Mouse (Mus musculus) ovary, postnatal 36 days (tissue): ENCODE measurements around the gene Unk.
A peak's percentile ranks its signal among the peaks of the same experiment; 100 is the strongest.

Experiments used
- DNase-seq: peaks from one replicate; pipeline ENCODE4 v3.0.0; 2022; ENCODE audit warnings: low spot score, mixed read lengths

The Unk gene

DNA sequence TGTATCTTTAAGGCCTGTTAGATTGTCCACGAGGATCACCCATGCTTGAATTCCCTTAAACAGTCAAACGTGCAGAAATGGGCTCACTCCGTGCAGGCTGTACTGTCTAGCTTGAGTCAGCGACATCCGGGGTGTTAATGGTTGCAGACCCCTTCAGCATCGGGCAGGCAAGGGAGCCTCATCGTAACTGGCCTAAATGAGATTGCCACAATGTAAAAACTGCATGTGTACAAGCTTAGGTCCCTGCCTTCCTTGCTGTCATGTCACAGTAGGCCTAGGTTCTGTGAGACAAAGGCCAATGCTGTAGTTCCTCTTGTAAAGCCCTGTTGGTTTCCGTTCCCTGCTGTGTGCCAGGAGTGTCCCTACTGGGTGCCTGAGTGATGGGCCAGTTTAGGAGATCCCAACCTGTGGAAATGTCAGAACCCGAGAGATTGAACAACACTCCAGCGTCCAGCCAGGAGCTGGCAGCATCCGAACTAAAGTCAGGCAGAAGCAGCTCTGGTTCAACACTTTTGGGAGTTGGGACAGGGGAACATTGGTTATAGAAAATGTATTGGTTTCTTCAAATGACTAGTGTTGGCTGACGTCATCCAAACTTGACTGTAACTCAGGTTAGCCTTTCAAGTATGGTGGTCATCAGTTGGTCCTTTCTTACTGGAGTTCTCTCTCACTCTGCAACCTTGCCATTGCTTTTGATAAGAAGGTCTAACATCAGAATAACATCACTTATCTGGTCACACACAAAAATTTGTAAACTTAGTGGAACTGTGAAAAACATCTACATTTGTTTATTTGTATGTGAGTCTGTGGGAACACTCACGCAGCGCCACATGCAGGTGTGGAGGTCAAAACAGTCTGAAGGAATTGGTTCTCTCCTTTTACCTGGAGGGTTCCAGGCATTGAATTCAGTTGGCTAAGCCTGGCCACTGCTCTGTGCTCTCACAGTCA lies 1.1 kb downstream of the Unk start:
- peak; percentile 30 for DNase-seq

DNA sequence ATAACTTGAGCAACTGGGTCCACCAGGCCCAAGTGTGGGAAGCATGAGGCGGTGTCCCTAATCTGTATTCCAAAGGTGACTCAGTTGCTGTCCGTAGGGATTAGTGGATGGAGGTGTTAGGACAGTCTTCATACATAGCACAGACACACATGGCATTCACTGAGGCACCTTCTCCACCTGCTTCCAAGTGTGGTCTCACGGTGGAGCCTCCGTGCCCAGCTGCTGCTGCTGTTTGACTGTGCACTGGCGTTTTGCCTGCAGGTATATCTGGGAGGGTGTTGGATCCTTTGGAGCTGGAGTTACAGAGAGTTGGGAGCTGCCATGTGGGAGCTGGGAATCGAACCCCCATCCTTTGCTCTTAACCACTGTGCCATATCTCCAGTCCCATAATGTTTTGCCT lies 4.5 kb downstream of the Unk start:
- DNase-seq: no peak

DNA sequence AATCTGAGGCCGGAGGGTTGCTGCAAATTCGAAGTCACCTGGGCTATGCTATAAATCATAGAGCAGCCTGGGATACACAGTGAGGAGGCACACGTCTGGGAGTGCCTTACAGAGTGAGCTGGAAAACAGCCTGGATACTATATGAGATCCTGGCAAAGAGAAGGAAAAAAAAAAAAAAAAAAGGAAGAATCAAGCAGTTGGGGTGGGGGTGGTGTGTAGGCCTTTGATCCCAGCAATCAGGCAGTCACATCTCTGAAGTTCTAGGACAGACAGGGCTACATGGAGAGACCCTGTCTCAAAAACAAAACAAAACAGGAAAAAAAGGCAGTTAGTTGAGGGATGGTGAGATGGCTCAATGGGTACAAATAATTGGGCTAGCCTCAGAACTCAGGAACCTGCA lies 6.5 kb downstream of the Unk start:
- no peak for DNase-seq

GRCm38 (mm10) chr11:116037826-116038225 lies 7.7 kb downstream of the Unk start:
- no peak for DNase-seq

- no peak for DNase-seq
Measured at GRCm38 (mm10) chr11:116040593-116040992, 10.5 kb downstream of the Unk start.

GRCm38 (mm10) chr11:116041833-116042232 lies 11.7 kb downstream of the Unk start:
- DNase-seq: no peak

DNA sequence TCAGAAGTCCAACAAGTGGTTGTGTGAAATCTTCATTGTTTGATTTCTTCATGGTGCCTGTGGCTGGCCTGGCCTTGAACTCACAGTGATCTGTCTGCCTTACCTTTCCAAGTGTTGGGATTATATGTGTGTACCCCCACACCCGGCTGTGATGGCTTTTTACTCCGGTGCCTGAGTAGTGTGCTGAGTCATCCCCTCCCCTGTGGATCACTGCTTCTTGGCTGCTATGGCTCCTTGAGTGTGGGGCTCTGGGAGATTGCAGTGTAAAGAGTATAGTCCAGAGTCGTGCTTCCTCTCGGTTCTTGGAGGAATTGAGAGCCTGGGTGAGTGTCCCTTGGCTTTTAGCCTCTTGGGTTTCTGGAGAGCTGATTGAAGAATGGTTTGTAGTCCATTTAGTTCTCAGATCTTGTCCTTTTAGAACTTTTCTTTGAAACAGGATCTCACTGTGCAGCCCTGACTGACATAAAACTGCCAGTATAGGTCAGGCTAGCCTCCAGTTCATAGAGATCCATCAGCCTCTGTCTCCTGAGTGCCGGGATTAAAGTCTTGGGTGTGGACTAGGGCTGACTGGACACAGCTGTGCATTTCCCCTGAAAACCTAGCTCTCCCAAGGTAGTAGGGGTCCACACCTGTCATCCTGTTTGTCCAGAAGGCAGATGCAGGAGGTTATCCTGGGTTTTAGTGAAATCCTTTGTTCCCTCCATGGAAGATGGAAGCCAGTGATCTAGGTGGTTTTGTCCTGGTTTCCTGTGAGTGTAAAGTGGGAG lies 12.4 kb downstream of the Unk start:
- DNase-seq: no peak

DNA sequence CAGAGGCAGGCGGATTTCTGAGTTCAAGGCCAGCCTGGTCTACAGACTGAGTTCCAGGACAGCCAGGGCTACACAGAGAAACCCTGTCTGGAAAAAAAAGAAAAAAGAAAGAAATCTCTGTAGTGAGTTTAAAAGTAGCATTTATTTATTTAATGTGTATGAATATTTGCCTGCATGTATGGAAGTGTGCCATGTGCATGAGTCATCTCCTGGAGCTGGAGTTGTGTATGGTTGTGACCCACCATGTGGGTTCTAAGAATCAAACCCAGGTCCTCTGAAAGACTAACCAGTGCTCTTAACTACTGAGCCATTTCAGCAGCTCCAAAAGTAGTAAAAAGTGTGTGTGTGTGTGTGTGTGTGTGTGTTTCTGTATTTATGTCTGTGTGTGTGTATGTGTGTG lies 13.2 kb downstream of the Unk start:
- no peak for DNase-seq

- no peak for DNase-seq
Measured at GRCm38 (mm10) chr11:116045173-116045572, 15.1 kb downstream of the Unk start.

GRCm38 (mm10) chr11:116049610-116050009 lies 19.5 kb downstream of the Unk start:
- no peak for DNase-seq

DNA sequence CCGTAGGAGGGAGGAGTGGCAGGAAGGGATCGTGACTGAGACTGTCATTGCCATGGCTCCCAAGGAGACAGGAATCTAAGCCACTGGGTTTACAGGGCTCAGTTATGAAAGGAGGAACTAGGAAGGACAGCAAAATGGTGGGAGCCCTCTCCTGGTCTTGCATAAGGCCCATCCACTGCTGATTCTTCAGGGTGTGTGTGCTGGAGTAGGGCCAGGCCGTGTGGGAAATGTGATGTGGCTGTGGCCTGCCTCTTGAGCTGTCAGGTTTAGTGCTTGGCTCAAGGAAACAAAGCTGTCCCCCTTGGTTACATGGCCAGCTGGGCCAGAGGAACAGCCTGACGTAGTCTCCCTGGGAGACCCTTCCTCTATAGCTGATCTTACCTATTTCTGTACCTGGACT lies 20.1 kb downstream of the Unk start:
- DNase-seq: no peak

DNA sequence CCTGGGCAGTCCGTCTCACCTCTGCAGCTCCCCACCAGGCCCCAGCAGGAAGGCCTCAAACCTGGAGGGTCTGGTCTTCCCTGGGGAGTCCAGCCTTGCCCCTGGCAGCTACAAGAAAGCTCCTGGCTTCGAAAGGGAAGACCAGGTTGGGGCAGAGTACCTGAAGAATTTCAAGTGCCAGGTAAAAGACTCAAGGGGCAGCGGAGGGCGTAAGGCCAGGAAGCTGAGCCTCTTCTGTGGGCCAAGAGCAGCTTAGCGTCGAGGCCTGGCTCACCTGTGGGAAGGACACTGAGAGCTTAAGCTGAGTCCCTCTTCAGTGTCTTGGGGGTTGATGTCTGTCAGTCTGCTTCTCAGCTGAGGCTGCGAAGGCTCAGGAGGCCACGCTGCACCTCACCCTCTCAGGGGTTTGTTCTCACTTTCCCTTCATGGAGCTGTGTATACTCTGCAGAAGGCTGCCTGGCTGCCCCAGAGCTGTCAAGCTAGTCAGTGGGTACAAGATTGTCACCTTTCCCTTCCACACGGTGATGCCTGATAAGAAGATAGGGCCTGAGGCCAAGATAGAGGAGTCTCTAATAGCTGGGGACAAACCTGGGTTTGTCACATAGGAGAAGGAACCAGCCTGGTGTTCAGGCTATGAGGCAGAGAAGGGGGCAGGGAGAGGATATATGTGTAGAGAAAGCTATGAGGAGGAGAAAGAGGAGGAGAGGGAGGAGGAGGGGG lies 23.5 kb downstream of the Unk start:
- no peak for DNase-seq

DNA sequence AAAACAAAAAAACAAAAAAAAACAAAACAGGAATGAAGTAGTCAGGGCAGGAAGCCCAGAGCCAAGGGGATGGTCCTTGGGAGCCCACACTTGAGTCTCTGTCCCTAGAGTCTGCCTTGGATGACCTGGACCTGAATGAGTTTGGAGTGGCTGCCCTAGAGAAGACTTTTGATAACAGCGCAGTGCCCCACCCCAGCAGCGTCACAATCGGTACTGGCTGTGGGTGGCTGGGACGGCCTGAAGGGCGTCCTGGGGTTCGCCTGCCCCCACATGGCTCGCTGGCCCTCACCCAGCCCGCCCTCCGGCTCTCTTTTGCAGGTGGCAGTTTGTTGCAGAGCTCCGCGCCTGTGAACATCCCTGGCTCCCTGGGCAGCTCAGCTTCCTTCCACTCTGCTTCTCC lies 25.8 kb downstream of the Unk start:
- no peak for DNase-seq

DNA sequence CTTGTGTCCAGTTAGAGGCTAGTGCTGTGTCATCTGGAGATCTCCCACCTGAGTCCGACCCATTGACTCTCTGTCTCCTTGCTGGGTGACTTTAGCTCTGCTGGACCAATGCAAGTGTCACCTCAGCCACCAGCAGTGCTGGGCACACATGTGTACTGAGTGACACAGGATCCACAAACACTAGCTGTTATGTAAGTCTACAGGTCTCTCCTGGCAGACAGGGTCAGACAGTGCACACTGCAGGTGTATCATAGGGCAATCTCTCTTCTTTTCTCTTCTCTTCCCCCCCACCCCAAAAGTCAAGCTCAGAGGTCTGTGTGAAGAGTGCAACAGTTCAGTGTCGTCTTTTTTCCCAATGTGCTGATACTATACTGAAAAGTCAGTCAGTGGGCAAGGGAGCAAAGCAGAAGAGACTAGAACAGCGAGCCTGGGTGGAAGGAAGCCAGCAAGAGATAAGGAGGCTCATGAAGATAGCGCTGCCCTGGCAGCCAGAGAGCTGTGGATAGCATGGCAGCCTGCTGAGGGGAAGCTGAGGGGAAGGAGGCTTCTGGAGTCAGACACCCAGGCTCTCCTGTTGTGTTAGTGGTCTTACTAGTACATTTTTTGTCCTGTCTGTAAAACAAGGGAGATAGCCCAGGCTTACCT lies 27.2 kb downstream of the Unk start:
- DNase-seq: no peak

- DNase-seq: no peak
Measured at GRCm38 (mm10) chr11:116058022-116058614, 28.0 kb downstream of the Unk start.

DNA sequence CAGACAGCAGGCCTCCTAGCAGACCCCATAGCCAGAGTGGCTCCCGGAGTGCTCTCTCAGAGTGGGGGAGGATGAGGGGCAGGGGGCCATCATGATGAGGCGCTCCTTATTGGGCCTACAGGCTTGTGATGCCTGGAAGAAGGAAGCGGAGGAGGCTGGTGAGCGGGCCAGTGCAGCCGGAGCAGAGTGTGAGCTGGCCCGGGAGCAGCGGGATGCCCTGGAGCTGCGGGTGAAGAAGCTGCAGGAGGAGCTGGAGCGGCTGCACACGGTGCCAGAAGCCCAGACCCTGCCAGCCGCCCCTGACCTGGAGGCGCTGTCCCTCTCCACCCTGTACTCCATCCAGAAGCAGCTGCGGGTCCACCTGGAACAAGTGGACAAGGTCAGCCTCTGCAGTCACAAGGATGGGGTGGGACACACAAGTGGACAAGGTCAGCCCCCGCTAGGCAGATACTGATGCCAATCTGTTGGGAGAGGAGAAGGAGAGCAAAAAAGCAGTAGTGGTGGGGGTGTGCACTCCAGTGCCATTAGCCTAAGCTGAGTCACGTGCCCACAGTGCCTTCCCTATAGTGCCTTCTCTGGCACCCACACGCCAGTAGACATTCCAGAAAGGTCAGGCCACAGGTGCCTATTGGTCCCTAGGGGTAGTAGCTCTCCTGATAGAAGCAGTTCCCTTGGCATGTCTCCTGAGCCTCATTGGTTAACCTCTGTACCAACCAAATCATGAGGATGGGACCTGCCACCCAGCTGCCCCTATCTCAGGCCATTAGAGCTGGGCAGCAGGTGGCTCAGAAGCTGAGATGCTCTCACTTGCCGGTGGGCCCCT lies 29.0 kb downstream of the Unk start:
- DNase-seq: no peak

DNA sequence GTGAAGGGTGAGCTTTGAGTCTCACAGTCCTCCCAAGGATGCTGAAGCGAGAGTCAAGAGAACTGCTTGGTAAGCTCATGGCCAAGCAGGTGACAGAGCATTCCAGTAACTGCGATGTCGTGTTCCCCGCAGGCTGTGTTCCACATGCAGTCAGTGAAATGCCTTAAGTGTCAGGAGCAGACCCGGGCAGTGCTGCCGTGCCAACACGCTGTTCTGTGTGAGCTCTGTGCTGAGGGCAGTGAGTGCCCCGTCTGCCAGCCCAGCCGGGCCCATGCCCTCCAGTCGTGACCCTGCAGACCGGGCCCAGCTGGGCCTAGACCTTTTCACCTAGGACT lies 29.5 kb downstream of the Unk start:
- no peak for DNase-seq

DNA sequence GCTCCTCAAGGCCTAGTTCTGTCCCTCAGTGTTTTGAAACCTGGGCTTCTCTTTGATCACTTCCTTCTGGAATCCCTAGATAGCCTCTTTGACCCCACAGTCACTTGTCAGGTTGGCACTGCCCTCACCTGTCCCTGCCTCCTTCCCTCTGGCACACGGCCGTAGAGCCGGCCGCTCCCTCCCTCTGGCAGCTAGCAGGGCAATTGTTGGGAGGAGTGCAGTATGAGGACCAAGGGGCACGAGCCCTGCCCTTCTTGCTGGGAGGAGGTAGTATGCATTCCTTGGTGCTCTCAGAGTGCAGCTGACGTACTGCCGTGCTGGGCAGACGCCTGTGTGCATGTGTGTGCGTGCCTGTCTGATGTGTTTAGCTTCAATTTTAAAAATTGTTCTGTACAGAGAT lies 30.5 kb downstream of the Unk start:
- no peak for DNase-seq

- no peak for DNase-seq
Measured at GRCm38 (mm10) chr11:116061641-116062415, 31.7 kb downstream of the Unk start.

DNA sequence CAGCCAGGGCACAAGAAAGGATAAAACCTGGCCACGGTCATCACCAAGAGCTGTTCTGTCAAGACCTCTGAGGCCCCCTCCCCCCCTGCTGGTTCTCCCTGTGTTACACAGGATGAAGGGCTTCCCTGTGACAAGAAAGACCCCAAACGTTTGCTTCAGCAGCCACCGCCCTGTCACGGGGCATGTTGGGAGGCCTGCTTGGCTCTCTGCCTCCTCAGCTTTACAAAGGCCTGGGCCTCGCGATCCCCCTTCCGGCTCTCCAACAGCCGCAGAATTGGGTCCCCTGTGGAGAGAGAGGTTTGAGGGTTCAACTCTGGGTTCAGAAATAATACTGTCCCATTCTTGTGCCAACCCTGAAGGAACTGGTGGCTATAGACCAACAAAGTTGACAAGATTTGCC lies 32.4 kb downstream of the Unk start:
- DNase-seq: no peak
